Mouse (Mus musculus): ENCODE data around the gene Hmga1. TPM values are rescaled to one million over a fixed set of nuclear protein-coding genes. Genes with fewer than 3 reads are reported as not detected.

Hmga1 gene
- total and polyA plus RNA-seq, 2 experiments, result 5.7 to 21.4 TPM

GRCm38 (mm10) chr17:27611994-27612393 lies 55.7 kb downstream of the Hmga1 start:
- Histone ChIP-seq H3K4me3 (ENCODE audit: insufficient read depth, low read depth, low read length) (no peak overlapping the region), H3K79me2 (ENCODE audit: control insufficient read depth, insufficient read depth, low read length) (peaks cover 68% of the 10 kb centered on the region), H3K27ac (replicated peaks; ENCODE audit: insufficient read depth, low read depth, low read length) (no peak overlapping the region), H3K4me1 (ENCODE audit: control insufficient read depth, insufficient read depth, low read length) (peaks cover 8% of the 10 kb centered on the region), H3K36me3 (ENCODE audit: control insufficient read depth, insufficient read depth, low read length) (no peaks in the 10 kb centered on the region), H3K27me3 (ENCODE audit: control insufficient read depth, insufficient read depth, low read length) (no peaks in the 10 kb centered on the region), H3K9ac (ENCODE audit: low read depth, low read length) (no peak overlapping the region)
- TF ChIP-seq POLR2A (IDR thresholded peaks at IDR 0.05; ENCODE audit: extremely low read depth, insufficient read depth, low read length), result no peak
- no peak for TF ChIP-seq CTCF (IDR thresholded peaks at IDR 0.05; ENCODE audit: low read depth, low read length)
- no peak for DNase-seq (ENCODE audit: extremely low read depth, low read depth, low spot score)
- WGBS, result 77% methylated on average over 5 of the region's 5 CpGs

GRCm38 (mm10) chr17:27613016-27613415 lies 56.7 kb downstream of the Hmga1 start:
- DNase-seq (ENCODE audit: extremely low read depth, low read depth, low spot score), result no peak
- Histone ChIP-seq H3K27me3 (ENCODE audit: control insufficient read depth, insufficient read depth, low read length) (no peaks in the 10 kb centered on the region), H3K27ac (replicated peaks; ENCODE audit: insufficient read depth, low read depth, low read length) (no peak overlapping the region), H3K4me1 (ENCODE audit: control insufficient read depth, insufficient read depth, low read length) (peaks cover 8% of the 10 kb centered on the region), H3K9ac (ENCODE audit: low read depth, low read length) (no peak overlapping the region), H3K79me2 (ENCODE audit: control insufficient read depth, insufficient read depth, low read length) (peaks cover 73% of the 10 kb centered on the region), H3K36me3 (ENCODE audit: control insufficient read depth, insufficient read depth, low read length) (no peaks in the 10 kb centered on the region), H3K4me3 (ENCODE audit: insufficient read depth, low read depth, low read length) (no peak overlapping the region)
- TF ChIP-seq CTCF (IDR thresholded peaks at IDR 0.05; ENCODE audit: low read depth, low read length), result no peak
- TF ChIP-seq POLR2A (IDR thresholded peaks at IDR 0.05; ENCODE audit: extremely low read depth, insufficient read depth, low read length), result no peak
- WGBS, result 63% methylated on average over 4 of the region's 4 CpGs

Other genes starting within 250 kb of the Hmga1 start
- 0.07 TPM in 1 of 2 replicates, not detected in the other for gene Grm4, start 35.1 kb upstream of the Hmga1 start, total RNA-seq (2014; rRNA removed)
- gene Grm4, start 35.1 kb upstream of the Hmga1 start, polyA plus RNA-seq (2012; rRNA removed), result not detected in 2 replicates
- 4.5 and 4.9 TPM in 2 replicates for gene AI413582, start 9.3 kb downstream of the Hmga1 start, total RNA-seq (2014; rRNA removed)
- gene AI413582, start 9.3 kb downstream of the Hmga1 start, polyA plus RNA-seq (2012; rRNA removed), result 11.3 and 12.9 TPM in 2 replicates
- 19.5 and 21.1 TPM in 2 replicates for gene Nudt3, start 67.0 kb downstream of the Hmga1 start, total RNA-seq (2014; rRNA removed)
- gene Nudt3, start 67.0 kb downstream of the Hmga1 start, polyA plus RNA-seq (2012; rRNA removed), result 23.5 and 25.5 TPM in 2 replicates
- gene RPS10-NUDT3, start 78.7 kb downstream of the Hmga1 start, total RNA-seq (2014; rRNA removed), result not detected in 2 replicates
- gene RPS10-NUDT3, start 78.7 kb downstream of the Hmga1 start, polyA plus RNA-seq (2012; rRNA removed), result not detected in 2 replicates
- 416 and 461 TPM in 2 replicates for gene Rps10, start 80.2 kb downstream of the Hmga1 start, total RNA-seq (2014; rRNA removed)
- gene Rps10, start 80.2 kb downstream of the Hmga1 start, polyA plus RNA-seq (2012; rRNA removed), result 407 and 437 TPM in 2 replicates
- 0.27 TPM in 1 of 2 replicates, not detected in the other for gene Pacsin1, start 99.0 kb downstream of the Hmga1 start, total RNA-seq (2014; rRNA removed)
- gene Pacsin1, start 99.0 kb downstream of the Hmga1 start, polyA plus RNA-seq (2012; rRNA removed), result 0.16 and 0.23 TPM in 2 replicates
- not detected in 2 replicates for gene Spdef, start 172.5 kb downstream of the Hmga1 start, total RNA-seq (2014; rRNA removed)
- 0.15 and 0.48 TPM in 2 replicates for gene Spdef, start 172.5 kb downstream of the Hmga1 start, polyA plus RNA-seq (2012; rRNA removed)